In genomic region chr5:76305616-76306015, GRCm38 (mm10) we compare ENCODE assay signal across 8 mouse cellular contexts. TPM values are rescaled to one million over a fixed set of nuclear protein-coding genes. Genes with fewer than 3 reads are reported as not detected.
A peak's percentile ranks its signal among the peaks of the same experiment; 100 is the strongest.
DNase-seq lines count a peak whose midpoint lies in the region; ATAC-seq and TF ChIP-seq lines count a peak whose summit lies in the region.

No protein-coding gene starts in this region.

- H3K4me3 ChIP-seq in hindbrain, postnatal 0 days (ENCODE audit: low read length) = peak overlapping the region; percentile 99
- no peak overlapping the region for H3K4me3 ChIP-seq in thymus, adult 2 months (ENCODE audit: control insufficient read depth, insufficient read depth, low read length)

- H3K9me3 ChIP-seq in hindbrain, postnatal 0 days (ENCODE audit: low read length) = no peaks in the 10 kb centered on the region

- no peak overlapping the region for H3K27ac ChIP-seq in hindbrain, postnatal 0 days
- H3K27ac ChIP-seq in thymus, adult 2 months (ENCODE audit: control insufficient read depth, insufficient read depth, low read length) = no peak overlapping the region

- H3K4me2 ChIP-seq in hindbrain, postnatal 0 days (ENCODE audit: low read depth, low read length) = peak overlapping the region; percentile 93

- peak; percentile 9 for DNase-seq in CD4-positive, CD25-positive, alpha-beta regulatory T cell, adult 2 months (ENCODE audit: low read depth, low spot score)
- DNase-seq in urinary bladder, postnatal 36 days (ENCODE audit: low spot score in 2 of 2) = peak; percentile 9 to 10
- no peak for DNase-seq in urinary bladder, postnatal 4 days (ENCODE audit: low spot score in 2 of 2)
- DNase-seq in hindbrain, postnatal 0 days (ENCODE audit: low spot score) = peak; percentile 17
- peak; percentile 15 for DNase-seq in lung, postnatal 14 days
- no peak for DNase-seq in thymus, adult 2 months
- DNase-seq in gastrocnemius, postnatal 14 days = no peak

- WGBS in hindbrain, postnatal 0 days = 2% methylated on average over 8 of the region's 8 CpGs
- WGBS in thymus, adult 2 months = 28% methylated on average over 8 of the region's 8 CpGs

- no peak for TF ChIP-seq POLR2A in thymus, adult 2 months (IDR thresholded peaks at IDR 0.05; ENCODE audit: control insufficient read depth, extremely low read depth, insufficient read depth, low read length, poor library complexity)

- H3K9ac ChIP-seq in hindbrain, postnatal 0 days (replicated peaks; ENCODE audit: low read length) = peak overlapping the region; percentile 98; the same call in 1 of the 2 replicates

- no peaks in the 10 kb centered on the region for H3K36me3 ChIP-seq in hindbrain, postnatal 0 days (ENCODE audit: insufficient read depth, low read length)
- H3K36me3 ChIP-seq in thymus, adult 2 months (ENCODE audit: control insufficient read depth, insufficient read depth, low read length) = no peaks in the 10 kb centered on the region

- no peak for TF ChIP-seq CTCF in hindbrain, postnatal 0 days (IDR thresholded peaks at IDR 0.05; ENCODE audit: low read depth)
- no peak for TF ChIP-seq CTCF in thymus, adult 2 months (IDR thresholded peaks at IDR 0.05; ENCODE audit: borderline replicate concordance, control insufficient read depth, extremely low read depth, insufficient read depth, low read length, poor library complexity)

- intact Hi-C loops in gastrocnemius, postnatal 14 days (cut with DNase I; ENCODE audit: low total_unique reads) = loop anchor here (10.0 kb wide), 1 partner anchor 229 kb away; no protein-coding TSS in a partner anchor

- no peak for ATAC-seq in CD4-positive, CD25-positive, alpha-beta regulatory T cell, adult 4 months
- no peak for ATAC-seq in hindbrain, postnatal 0 days

- H3K4me1 ChIP-seq in hindbrain, postnatal 0 days (ENCODE audit: insufficient read depth, low read length) = peaks cover 6% of the 10 kb centered on the region; the same call in 1 of the 2 replicates
- peaks cover 6% of the 10 kb centered on the region for H3K4me1 ChIP-seq in thymus, adult 2 months (replicated peaks; ENCODE audit: control insufficient read depth, insufficient read depth, low read length)

- no peaks in the 10 kb centered on the region for H3K27me3 ChIP-seq in hindbrain, postnatal 0 days (ENCODE audit: insufficient read depth, low read length)
- H3K27me3 ChIP-seq in thymus, adult 2 months (ENCODE audit: control insufficient read depth, insufficient read depth, low read length) = peaks cover 6% of the 10 kb centered on the region; the same call in 1 of the 2 replicates

RNA-seq across cellular contexts. Expression of gene Clock, which starts 1.0 kb away (rescaled TPM):
- polyA plus RNA-seq in CD4-positive, CD25-positive, alpha-beta regulatory T cell, adult 4 months (2017; shearing (Covaris generic)) = 10 to 100 TPM; 15.9 to 19.1 TPM
- 23.0 and 23.3 TPM in 2 replicates for total RNA-seq in hindbrain, postnatal 0 days (2014; rRNA removed)
- polyA plus RNA-seq in hindbrain, postnatal 0 days (2015; fragmentation: Nextera tagmentation; extraction: Ambion mirVana) = 11.2 and 11.4 TPM in 2 replicates
- polyA plus RNA-seq in thymus, adult 2 months (2012; rRNA removed) = 7.7 and 8.4 TPM in 2 replicates
- 10 to 100 TPM; 13.7 to 14.1 TPM for total RNA-seq in gastrocnemius, postnatal 14 days (2021)

RNA-seq across cellular contexts. Expression of gene Pdcl2, which starts 25.3 kb away (rescaled TPM):
- polyA plus RNA-seq in CD4-positive, CD25-positive, alpha-beta regulatory T cell, adult 4 months (2017; shearing (Covaris generic)) = not detected
- total RNA-seq in hindbrain, postnatal 0 days (2014; rRNA removed) = not detected in 2 replicates
- not detected in 2 replicates for polyA plus RNA-seq in hindbrain, postnatal 0 days (2015; fragmentation: Nextera tagmentation; extraction: Ambion mirVana)
- not detected in 2 replicates for polyA plus RNA-seq in thymus, adult 2 months (2012; rRNA removed)
- total RNA-seq in gastrocnemius, postnatal 14 days (2021) = not detected

RNA-seq across cellular contexts. Expression of gene Nmu, which starts 58.0 kb away (rescaled TPM):
- not detected for polyA plus RNA-seq in CD4-positive, CD25-positive, alpha-beta regulatory T cell, adult 4 months (2017; shearing (Covaris generic))
- 1.1 TPM in 1 of 2 replicates, not detected in the other for total RNA-seq in hindbrain, postnatal 0 days (2014; rRNA removed)
- 2.3 and 2.7 TPM in 2 replicates for polyA plus RNA-seq in hindbrain, postnatal 0 days (2015; fragmentation: Nextera tagmentation; extraction: Ambion mirVana)
- not detected in 2 replicates for polyA plus RNA-seq in thymus, adult 2 months (2012; rRNA removed)
- total RNA-seq in gastrocnemius, postnatal 14 days (2021) = not detected

Comparison
In these comparisons a context has a peak if more than half of its experiments do, and no peak if none do; other contexts are left out.
1. DNase-seq: peak in CD4-positive, CD25-positive, alpha-beta regulatory T cell, adult 2 months (single experiment), urinary bladder, postnatal 36 days (2 of 2), hindbrain, postnatal 0 days (single experiment) and lung, postnatal 14 days (single experiment); none in urinary bladder, postnatal 4 days (0 of 2), thymus, adult 2 months (single experiment) and gastrocnemius, postnatal 14 days (single experiment).